Mouse (Mus musculus) c-Kit-positive CD71-positive TER-119-positive erythroid progenitor cells, embryonic 14.5 days (primary cell): ENCODE data around the gene Gabrg1.

Source experiments
- DNase-seq: peaks from one replicate; pipeline ENCODE4 v3.0.0-alpha.2; 2013; ENCODE audit warnings: low spot score

Gene Gabrg1

DNA sequence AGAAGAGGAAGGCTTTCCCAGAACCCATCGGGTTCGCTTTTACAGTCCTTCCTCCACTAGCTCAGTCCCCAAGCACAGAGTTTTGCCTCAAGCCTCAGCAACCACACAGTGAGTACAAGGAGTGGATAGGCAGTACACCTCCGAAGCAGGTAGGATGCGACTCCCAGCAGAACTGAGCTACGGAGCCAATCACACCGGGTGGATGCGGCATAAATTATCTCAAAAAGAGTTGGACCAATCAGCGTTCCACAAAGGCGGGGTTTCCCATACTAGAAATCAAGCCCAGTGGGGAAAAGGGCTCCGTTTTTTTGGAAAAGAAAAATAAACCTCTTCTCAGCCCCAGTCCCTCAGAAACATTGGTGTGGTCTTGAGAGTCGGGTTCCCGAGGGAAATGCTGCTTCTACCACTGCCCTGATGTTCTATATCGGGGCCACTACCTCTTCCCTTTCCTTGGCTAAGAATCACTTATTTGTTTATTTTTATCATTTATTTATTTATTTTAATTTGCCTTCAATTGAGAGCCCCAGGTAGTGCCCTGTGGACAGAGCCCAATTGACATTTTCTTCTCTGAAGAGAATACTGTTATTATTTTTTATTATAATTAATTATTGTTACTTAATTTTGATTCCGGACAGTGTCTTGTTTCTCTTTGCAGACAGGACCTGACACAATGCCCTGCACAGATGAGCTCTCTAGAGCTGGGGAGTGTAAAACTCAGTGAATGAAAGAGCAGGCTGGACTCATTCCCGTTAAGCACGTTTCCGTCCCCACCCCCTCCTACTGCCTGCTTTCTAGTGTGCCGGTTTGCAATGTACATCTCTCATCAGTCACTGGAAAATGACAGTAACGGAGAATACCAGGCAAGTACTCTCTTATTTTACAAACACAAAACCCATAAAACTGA, at the start of gene Gabrg1:
Gabrg1 (minus strand) TSS at position 426 of the 904 bp plus-strand sequence.
- no peak for DNase-seq

GRCm38 (mm10) chr5:70884026-70884425, 41.6 kb upstream of the Gabrg1 start:
- DNase-seq: no peak

GRCm38 (mm10) chr5:70870081-70870480, 27.7 kb upstream of the Gabrg1 start:
- DNase-seq: no peak

DNA sequence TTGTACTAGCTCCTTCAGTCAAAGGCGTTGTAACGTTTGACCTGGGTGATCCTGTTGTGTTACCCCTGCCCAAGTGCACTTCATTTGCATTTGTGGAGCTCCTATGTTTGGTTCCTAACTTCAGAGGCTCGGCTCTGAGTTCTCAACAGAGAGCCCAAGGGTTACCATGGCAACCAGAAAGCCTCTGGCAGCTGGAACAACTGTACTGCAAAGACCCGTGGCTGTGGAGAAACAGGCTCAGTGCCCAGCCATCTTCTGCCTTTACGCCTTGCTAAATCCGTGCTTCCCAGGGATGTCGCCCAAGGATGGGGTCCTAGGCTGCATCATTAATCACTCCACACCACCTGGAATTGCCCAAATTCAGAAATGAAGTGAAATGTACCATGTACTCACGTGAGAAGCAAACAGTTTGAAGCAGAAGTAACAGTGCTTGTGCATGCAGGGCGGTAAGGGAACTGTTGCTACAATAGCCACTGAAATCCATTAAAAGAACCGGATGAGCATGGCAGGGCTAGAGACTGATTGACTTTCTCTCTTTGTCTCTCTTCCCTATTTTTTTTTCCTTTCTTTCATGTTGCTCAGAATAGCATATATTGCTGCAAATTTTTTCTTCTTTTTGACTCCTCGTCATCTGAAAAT, 798 bp upstream of the Gabrg1 start:
- DNase-seq: no peak

DNA sequence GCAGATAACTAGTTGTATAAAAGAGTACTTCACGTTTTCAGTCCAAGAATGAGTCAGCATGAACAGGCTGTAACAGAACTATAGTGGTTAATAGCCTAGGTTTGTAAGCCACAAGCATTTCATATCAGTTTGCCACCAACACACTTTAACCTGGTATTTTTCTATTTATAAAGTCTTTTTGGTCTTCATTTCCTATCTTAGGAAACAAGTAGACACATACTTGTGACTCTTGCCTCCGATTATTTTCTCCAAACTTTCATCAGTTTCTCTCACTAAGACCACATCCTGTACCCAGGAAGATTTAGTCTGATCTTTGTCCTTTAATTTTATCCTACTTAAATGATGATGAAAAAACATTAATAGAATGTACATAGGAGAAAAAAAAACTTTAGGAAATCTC, 23.7 kb downstream of the Gabrg1 start:
- no peak for DNase-seq

DNA sequence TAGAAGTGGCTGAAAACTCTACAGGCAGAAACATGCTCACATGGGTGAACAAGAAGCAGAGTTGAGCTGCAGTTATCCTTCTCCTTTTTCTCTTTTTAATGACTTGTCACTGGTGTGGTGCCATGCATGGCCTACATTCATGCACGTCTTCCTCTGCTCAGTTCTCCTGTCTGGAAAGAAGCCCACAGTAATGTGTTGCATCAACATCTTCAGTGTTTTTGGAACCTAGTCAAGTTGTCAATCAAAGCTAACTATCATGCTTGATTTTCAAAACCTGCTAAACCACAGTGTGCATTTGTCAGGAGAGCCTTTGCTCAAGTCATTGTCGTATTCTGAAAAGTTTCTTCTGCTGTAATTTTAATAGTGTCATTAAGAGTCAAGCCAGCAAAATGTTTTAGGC, 106.3 kb downstream of the Gabrg1 start:
- DNase-seq: no peak

- no peak for DNase-seq
Observed at GRCm38 (mm10) chr5:70704361-70704760, 138.1 kb downstream of the Gabrg1 start.
